Mouse (Mus musculus) telencephalon, adult 2 months (tissue): Measurements from ENCODE around the gene Wdr95.
A peak's percentile ranks its signal among the peaks of the same experiment; 100 is the strongest.

Experiments used
- DNase-seq: peaks from one replicate; pipeline ENCODE4 v3.0.0-alpha.2; 2011; ENCODE audit warnings: low read depth, low spot score

Gene Wdr95

DNA sequence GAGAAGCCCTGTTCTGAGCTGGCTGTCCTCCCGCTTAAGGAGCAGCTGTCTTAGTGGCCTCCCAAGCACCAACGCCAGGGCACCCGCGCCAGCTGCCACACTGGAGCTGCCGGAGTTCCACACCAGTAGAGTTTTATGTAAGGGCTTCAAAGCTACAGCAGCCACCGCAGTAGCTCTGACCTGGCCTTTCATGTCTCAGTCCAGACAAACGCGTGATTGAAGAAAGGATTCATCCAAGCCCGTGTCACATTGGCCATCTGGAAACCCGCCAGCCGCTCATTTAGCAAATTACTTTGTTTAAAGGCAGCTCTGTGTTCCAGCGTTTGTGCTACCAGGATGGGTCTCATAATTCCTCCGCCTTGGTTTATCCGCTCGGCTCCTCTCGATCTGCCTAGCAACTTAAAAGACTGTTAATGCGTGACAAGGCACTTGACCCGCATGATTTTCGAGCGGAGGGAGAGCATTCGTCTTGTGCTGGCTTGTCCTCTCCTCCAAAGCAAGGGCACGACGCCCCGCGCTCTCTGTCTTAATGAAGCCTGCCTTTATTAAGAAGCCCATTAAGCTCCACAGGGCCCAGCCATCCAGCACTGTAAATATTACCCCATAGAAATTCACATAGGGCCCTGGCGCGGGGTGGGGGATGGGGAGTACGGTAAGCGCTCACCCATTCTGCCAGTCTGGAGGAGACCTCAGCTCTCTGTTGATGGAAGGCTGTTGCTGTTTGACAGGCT lies at the start of gene Wdr95:
Gene Wdr95 (plus strand): TSS at position 681 of the 731 bp plus-strand sequence.
- DNase-seq = no peak

GRCm38 (mm10) chr5:149481920-149482319 lies 46.6 kb upstream of the Wdr95 start:
- no peak for DNase-seq

- DNase-seq = no peak
These were observed 45.0 kb upstream of the Wdr95 start for GRCm38 (mm10) chr5:149483321-149484052.

GRCm38 (mm10) chr5:149484270-149484669 lies 44.2 kb upstream of the Wdr95 start:
- no peak for DNase-seq

DNA sequence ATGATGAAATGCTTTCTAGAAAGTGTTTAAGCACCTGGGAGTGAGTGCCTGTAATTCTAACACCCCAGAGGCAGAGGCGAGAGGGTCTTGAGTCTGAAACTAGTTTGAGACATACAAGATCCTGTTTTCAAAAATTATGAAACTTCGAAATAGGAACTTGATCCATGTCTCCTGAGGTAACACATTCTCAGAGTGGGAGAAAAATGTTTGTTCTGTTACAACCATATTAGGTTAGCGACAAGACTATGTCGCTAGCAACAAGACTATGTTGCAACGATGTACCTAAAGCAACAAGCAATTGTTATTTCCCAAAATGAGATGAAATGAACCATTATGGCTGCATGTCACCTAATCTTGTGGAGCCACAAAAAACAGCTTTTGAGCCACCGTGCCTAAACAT lies 43.0 kb upstream of the Wdr95 start:
- DNase-seq = no peak

- no peak for DNase-seq
These were observed 40.0 kb upstream of the Wdr95 start for GRCm38 (mm10) chr5:149488360-149489021.

DNA sequence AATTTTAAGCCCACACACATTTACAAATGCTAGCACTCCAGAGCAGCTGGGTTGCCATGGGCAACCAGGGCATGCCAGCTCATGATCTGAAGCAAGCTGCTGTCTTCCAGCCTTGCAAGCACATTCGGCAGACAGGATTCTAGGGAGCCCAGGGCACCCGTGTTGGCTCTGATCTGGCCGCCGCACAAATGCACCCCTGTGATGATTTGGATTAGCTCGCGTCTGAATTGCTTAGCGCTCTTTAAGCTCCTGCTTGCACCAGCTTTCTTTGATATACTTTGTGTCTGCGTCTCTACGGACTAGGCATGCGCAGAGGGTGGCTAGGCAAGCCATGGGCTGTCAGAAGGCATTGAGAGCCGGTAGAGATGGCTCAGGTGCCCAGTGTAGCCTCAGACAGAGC lies 39.3 kb upstream of the Wdr95 start:
- DNase-seq = peak; percentile 90

- DNase-seq = no peak
These were observed 38.2 kb upstream of the Wdr95 start for GRCm38 (mm10) chr5:149490275-149490674.

- DNase-seq = no peak
These were observed 32.8 kb upstream of the Wdr95 start for GRCm38 (mm10) chr5:149495655-149496054.

- no peak for DNase-seq
These were observed 31.9 kb upstream of the Wdr95 start for GRCm38 (mm10) chr5:149496401-149497066.

DNA sequence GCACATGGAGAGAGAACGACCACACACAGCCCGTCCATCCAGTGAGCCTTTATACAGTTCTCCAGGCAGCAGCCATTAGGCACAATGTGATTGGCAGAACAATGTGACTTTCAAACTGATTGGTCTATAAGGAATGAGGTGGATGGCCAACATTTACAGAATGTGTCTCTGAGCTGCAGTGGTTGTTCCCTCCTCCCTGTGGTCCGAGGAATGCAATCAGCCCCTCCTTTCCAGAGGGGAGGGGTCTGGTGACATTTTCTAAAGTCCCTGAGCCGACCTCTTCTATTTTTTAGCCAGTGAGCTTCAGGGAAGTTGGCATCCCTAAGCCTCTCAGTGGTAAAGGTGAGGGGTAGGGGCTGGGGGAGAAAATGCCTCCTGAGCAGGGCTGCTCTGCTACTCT lies 28.5 kb upstream of the Wdr95 start:
- no peak for DNase-seq

- no peak for DNase-seq
These were observed 24.9 kb upstream of the Wdr95 start for GRCm38 (mm10) chr5:149503423-149504175.

GRCm38 (mm10) chr5:149504985-149505384 lies 23.5 kb upstream of the Wdr95 start:
- DNase-seq = no peak

DNA sequence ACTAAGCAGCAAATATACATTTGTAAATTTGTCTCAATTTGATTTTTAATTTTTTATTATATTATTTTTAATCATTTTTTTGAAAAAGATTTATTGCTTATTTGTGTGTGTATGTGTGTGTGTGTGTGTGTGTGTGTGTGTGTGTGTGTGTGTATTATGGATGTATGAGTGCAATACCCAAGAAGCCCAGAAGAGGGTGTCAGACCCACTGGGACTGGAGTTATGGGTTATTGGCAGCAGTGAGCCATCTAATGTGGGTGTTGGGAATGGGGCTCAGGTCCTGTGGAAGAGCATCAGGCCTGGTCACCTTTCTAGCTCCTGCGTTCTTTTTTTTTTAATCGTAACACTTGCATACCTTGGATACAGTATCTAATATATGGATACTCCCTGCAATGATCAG lies 22.4 kb upstream of the Wdr95 start:
- no peak for DNase-seq

GRCm38 (mm10) chr5:149508094-149509029 lies 20.1 kb upstream of the Wdr95 start:
- DNase-seq = no peak

DNA sequence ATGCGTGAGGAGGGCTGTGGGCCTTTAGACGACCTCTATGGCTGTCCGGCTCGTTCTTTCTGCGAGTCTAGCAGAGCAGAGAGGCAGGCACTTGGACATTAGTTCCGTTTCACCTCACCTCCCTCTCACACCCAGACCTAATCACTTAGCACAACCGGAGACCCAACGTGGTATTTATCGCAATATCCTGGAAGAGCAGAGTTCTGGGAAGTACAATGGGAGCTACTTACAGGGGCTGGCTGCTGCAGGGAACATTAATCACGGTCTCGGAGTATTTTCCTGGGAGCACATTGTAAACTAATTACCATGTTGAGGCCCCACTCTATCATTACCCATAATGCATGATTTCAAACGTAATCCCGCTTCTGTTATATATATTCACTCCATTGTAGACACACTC lies 18.2 kb upstream of the Wdr95 start:
- no peak for DNase-seq

GRCm38 (mm10) chr5:149512695-149513094 lies 15.8 kb upstream of the Wdr95 start:
- DNase-seq = no peak

DNA sequence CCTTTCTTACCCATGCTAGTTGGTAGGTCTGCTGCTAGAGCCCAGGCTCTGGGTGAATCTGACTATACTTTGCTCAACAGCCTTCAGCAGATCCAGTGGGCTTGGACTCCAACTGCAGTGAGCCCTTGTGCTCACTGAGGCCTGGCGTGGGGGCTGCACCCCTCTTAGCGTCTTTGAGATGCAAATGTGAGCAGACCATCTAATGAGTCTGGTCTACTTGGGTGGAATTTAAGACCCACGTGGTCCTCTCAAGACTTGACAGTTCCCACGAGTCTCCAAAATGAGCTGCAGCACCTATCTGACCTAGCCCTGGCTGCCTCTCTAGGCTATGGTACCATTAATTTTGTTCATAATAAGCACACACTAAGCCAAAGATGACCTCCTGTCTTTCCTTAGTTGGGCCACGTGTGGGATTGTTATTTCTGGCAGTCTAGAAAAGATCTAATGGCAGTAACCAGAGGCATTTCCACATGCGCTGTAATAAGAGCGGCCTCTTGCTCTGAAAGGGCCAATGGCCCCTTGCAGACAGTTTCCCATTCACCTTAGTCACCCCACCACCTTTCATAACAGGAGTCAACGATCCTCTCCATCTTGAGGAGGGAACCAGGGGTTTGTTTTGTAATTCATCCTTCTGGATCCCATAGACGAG lies 14.9 kb upstream of the Wdr95 start:
- DNase-seq = no peak

- DNase-seq = no peak
These were observed 14.3 kb upstream of the Wdr95 start for GRCm38 (mm10) chr5:149514087-149514671.
